Mouse (Mus musculus) brain, embryonic 14.5 days (tissue): Measurements from ENCODE around the gene Sf3b4.

Source experiments
- CTCF ChIP-seq: fragments of 200-500 bp; IDR thresholded peaks from 2 replicates; pipeline ENCODE4 v1.5.1; 2012; ENCODE audit warnings: inconsistent platforms, mild to moderate bottlenecking, moderate library complexity, borderline replicate concordance; ENCODE audit not compliant: insufficient read depth, insufficient read length; ENCODE audit errors: extremely low read depth
- POLR2A ChIP-seq: fragments of 200-500 bp; IDR thresholded peaks from 2 replicates; pipeline ENCODE4 v1.6.1; 2012; ENCODE audit warnings: mild to moderate bottlenecking, inconsistent platforms, borderline replicate concordance; ENCODE audit not compliant: poor library complexity, insufficient read depth, insufficient read length, severe bottlenecking; ENCODE audit errors: extremely low read depth

- TF ChIP-seq POLR2A (peak; percentile 72; the same call in 1 of the 2 replicates), CTCF (no peak)
Measured at GRCm38 (mm10) chr3:96197129-96197749, 25.1 kb downstream of the Sf3b4 start.
